Mouse (Mus musculus) olfactory bulb, adult 2 months (tissue): ENCODE data around the gene Rfx4.

Source experiments
- CTCF ChIP-seq: fragments of 200-500 bp; IDR thresholded peaks from 2 replicates; pipeline ENCODE4 v1.5.1; 2012; ENCODE audit warnings: low read depth, mild to moderate bottlenecking, low read length, moderate library complexity; ENCODE audit not compliant: insufficient read depth
- POLR2A ChIP-seq: fragments of 200-500 bp; IDR thresholded peaks from 2 replicates; pipeline ENCODE4 v1.6.1; 2012; ENCODE audit warnings: mild to moderate bottlenecking, low read depth, low read length, moderate library complexity; ENCODE audit not compliant: insufficient read depth

GRCm38 (mm10) chr10:84822741-84823151, 66.9 kb downstream of the Rfx4 start:
- no peak for TF ChIP-seq POLR2A
- no peak for TF ChIP-seq CTCF
